Mouse (Mus musculus) MEL (cell line): ENCODE measurements around the gene Tcf7l2. TPM values are rescaled to one million over a fixed set of nuclear protein-coding genes. Genes with fewer than 3 reads are reported as not detected.
A peak's percentile ranks its signal among the peaks of the same experiment; 100 is the strongest.

Experiments
- DNase-seq: peaks from one replicate; pipeline ENCODE4 v3.0.0; 2011; ENCODE audit warnings: low read depth, low spot score
- H3K27ac ChIP-seq: 2 replicates; pipeline ENCODE4 v1.5.1; 2012; ENCODE audit warnings: low read depth, mild to moderate bottlenecking, control low read depth, low read length, moderate library complexity; ENCODE audit not compliant: control insufficient read depth
- H3K27me3 ChIP-seq, 2 experiments: fragments of 150-350 bp in 1 of 2; sonication (generic) in 1 of 2; 2 replicates each; pipeline ENCODE4 v1.6.1; 2012; ENCODE audit warnings: low read length in 2 of 2, mild to moderate bottlenecking in 2 of 2, improper control_type of control experiment in 1 of 2, moderate library complexity in 1 of 2; ENCODE audit not compliant: insufficient read depth in 2 of 2, control insufficient read depth in 1 of 2
- H3K36me3 ChIP-seq, 2 experiments: 2 replicates each; pipeline ENCODE4 v1.6.1; 2012 to 2014; ENCODE audit warnings: low read length in 2 of 2, improper control_type of control experiment in 1 of 2, inconsistent platforms in 1 of 2, mild to moderate bottlenecking in 1 of 2; ENCODE audit not compliant: insufficient read depth in 2 of 2, control insufficient read depth in 1 of 2
- H3K4me1 ChIP-seq, 2 experiments: fragments of 150-350 bp in 1 of 2; sonication (generic) in 1 of 2; 2 replicates each; pipeline ENCODE4 v1.6.1; 2012; ENCODE audit warnings: low read length in 2 of 2, improper control_type of control experiment in 1 of 2, mild to moderate bottlenecking in 1 of 2; ENCODE audit not compliant: insufficient read depth in 2 of 2, control insufficient read depth in 1 of 2
- H3K4me3 ChIP-seq, 2 experiments: fragments of 150-350 bp in 1 of 2; sonication (generic) in 1 of 2; 2 replicates each; pipeline ENCODE4 v1.5.1; 2012; ENCODE audit warnings: low read depth in 2 of 2, low read length in 2 of 2, mild to moderate bottlenecking in 2 of 2, moderate library complexity in 2 of 2, control low read depth in 1 of 2, improper control_type of control experiment in 1 of 2; ENCODE audit not compliant: control insufficient read depth in 1 of 2, insufficient read depth in 1 of 2
- H3K79me2 ChIP-seq: 2 replicates; pipeline ENCODE4 v1.6.1; 2012; ENCODE audit warnings: mild to moderate bottlenecking, low read length, moderate library complexity; ENCODE audit not compliant: control insufficient read depth, poor library complexity, insufficient read depth
- H3K9ac ChIP-seq: 2 replicates; pipeline ENCODE4 v1.6.1; 2012; ENCODE audit warnings: low read depth, mild to moderate bottlenecking, control low read depth, low read length, moderate library complexity; ENCODE audit not compliant: control insufficient read depth, poor library complexity, severe bottlenecking
- H3K9me3 ChIP-seq: fragments of 150-350 bp; sonication (generic); replicated peaks from 2 replicates; pipeline ENCODE4 v1.6.1; 2012; ENCODE audit warnings: mild to moderate bottlenecking, low read length, improper control_type of control experiment, moderate library complexity; ENCODE audit not compliant: insufficient read depth
- BHLHE40 ChIP-seq: IDR thresholded peaks from 2 replicates; pipeline ENCODE4 v1.6.1; 2012; ENCODE audit warnings: low read depth, mild to moderate bottlenecking, inconsistent platforms, low read length, improper control_type of control experiment, borderline replicate concordance
- CHD1 ChIP-seq: IDR thresholded peaks from 2 replicates; pipeline ENCODE4 v1.6.1; 2012; ENCODE audit warnings: low read depth, mild to moderate bottlenecking, inconsistent platforms, low read length, improper control_type of control experiment
- CHD2 ChIP-seq: IDR thresholded peaks from 2 replicates; pipeline ENCODE4 v1.6.1; 2011; ENCODE audit warnings: low read length, improper control_type of control experiment
- E2F4 ChIP-seq: IDR thresholded peaks from 2 replicates; pipeline ENCODE4 v1.6.1; 2011; ENCODE audit warnings: low read depth, low read length, improper control_type of control experiment, borderline replicate concordance
- ELF1 ChIP-seq: IDR thresholded peaks from 2 replicates; pipeline ENCODE4 v1.6.1; 2014; ENCODE audit warnings: low read depth, mild to moderate bottlenecking, inconsistent platforms, low read length, improper control_type of control experiment, moderate library complexity
- EP300 ChIP-seq, 2 experiments: IDR thresholded peaks; 2 replicates each; pipeline ENCODE4 v1.6.1; 2011; ENCODE audit warnings: improper control_type of control experiment in 2 of 2, low read length in 2 of 2, low read depth in 1 of 2, mild to moderate bottlenecking in 1 of 2
- ETS1 ChIP-seq: IDR thresholded peaks from 2 replicates; pipeline ENCODE4 v1.6.1; 2012; ENCODE audit warnings: low read depth, mild to moderate bottlenecking, inconsistent platforms, low read length, improper control_type of control experiment, moderate library complexity
- GABPA ChIP-seq: IDR thresholded peaks from 2 replicates; pipeline ENCODE4 v1.6.1; 2012; ENCODE audit warnings: low read depth, mild to moderate bottlenecking, inconsistent platforms, low read length, improper control_type of control experiment, moderate library complexity
- GATA1 ChIP-seq: IDR thresholded peaks from 2 replicates; pipeline ENCODE4 v1.6.1; 2011; ENCODE audit warnings: low read depth, low read length, improper control_type of control experiment
- KAT2A ChIP-seq: conservative IDR thresholded peaks from 2 replicates; pipeline ENCODE4 v1.6.1; 2012; ENCODE audit warnings: low read depth, low read length, improper control_type of control experiment, inconsistent platforms
- MAFK ChIP-seq: IDR thresholded peaks from 2 replicates; pipeline ENCODE4 v1.6.1; 2011; ENCODE audit warnings: low read depth, mild to moderate bottlenecking, low read length, improper control_type of control experiment, borderline replicate concordance
- MAX ChIP-seq: IDR thresholded peaks from 2 replicates; pipeline ENCODE4 v1.6.1; 2011; ENCODE audit warnings: low read length, improper control_type of control experiment
- MAZ ChIP-seq: IDR thresholded peaks from 2 replicates; pipeline ENCODE4 v1.6.1; 2012; ENCODE audit warnings: low read depth, mild to moderate bottlenecking, inconsistent platforms, low read length, improper control_type of control experiment
- MEF2A ChIP-seq: IDR thresholded peaks from 2 replicates; pipeline ENCODE4 v1.6.1; 2014; ENCODE audit warnings: low read depth, mild to moderate bottlenecking, inconsistent platforms, low read length, improper control_type of control experiment; ENCODE audit not compliant: poor library complexity, insufficient replicate concordance, severe bottlenecking; ENCODE audit errors: extremely low read depth
- MXI1 ChIP-seq: IDR thresholded peaks from 2 replicates; pipeline ENCODE4 v1.6.1; 2011; ENCODE audit warnings: mild to moderate bottlenecking, low read depth, low read length, improper control_type of control experiment
- MYB ChIP-seq: IDR thresholded peaks from 2 replicates; pipeline ENCODE4 v1.6.1; 2011; ENCODE audit warnings: mild to moderate bottlenecking, low read depth, low read length, improper control_type of control experiment
- NRF1 ChIP-seq: IDR thresholded peaks from 2 replicates; pipeline ENCODE4 v1.6.1; 2014; ENCODE audit warnings: low read depth, mild to moderate bottlenecking, inconsistent platforms, low read length, improper control_type of control experiment, moderate library complexity; ENCODE audit not compliant: poor library complexity, insufficient read depth, severe bottlenecking
- POLR2A ChIP-seq, 2 experiments: IDR thresholded peaks; 2 replicates each; pipeline ENCODE4 v1.6.1; 2011 to 2012; ENCODE audit warnings: low read length in 2 of 2, mild to moderate bottlenecking in 2 of 2, control low read depth in 1 of 2, improper control_type of control experiment in 1 of 2, low read depth in 1 of 2, moderate library complexity in 1 of 2; ENCODE audit not compliant: control insufficient read depth in 1 of 2, insufficient read depth in 1 of 2, poor library complexity in 1 of 2
- POLR2AphosphoS2 ChIP-seq: IDR thresholded peaks from 2 replicates; pipeline ENCODE4 v1.6.1; 2011; ENCODE audit warnings: low read length, improper control_type of control experiment
- POLR2AphosphoS5 ChIP-seq: IDR thresholded peaks from 2 replicates; pipeline ENCODE4 v1.6.1; 2012; ENCODE audit warnings: low read depth, borderline replicate concordance, mild to moderate bottlenecking, inconsistent platforms, low read length, moderate library complexity, mixed read lengths
- RAD21 ChIP-seq: IDR thresholded peaks from 2 replicates; pipeline ENCODE4 v1.6.1; 2011; ENCODE audit warnings: mild to moderate bottlenecking, low read depth, low read length, improper control_type of control experiment
- SIN3A ChIP-seq: IDR thresholded peaks from 2 replicates; pipeline ENCODE4 v1.6.1; 2012; ENCODE audit warnings: low read length, improper control_type of control experiment, inconsistent platforms
- TAL1 ChIP-seq: IDR thresholded peaks from 2 replicates; pipeline ENCODE4 v1.6.1; 2012; ENCODE audit warnings: mild to moderate bottlenecking, inconsistent platforms, low read length, moderate library complexity, mixed read lengths
- TCF12 ChIP-seq: IDR thresholded peaks from 2 replicates; pipeline ENCODE4 v1.6.1; 2014; ENCODE audit warnings: low read depth, mild to moderate bottlenecking, inconsistent platforms, low read length, improper control_type of control experiment, moderate library complexity
- UBTF ChIP-seq: IDR thresholded peaks from 2 replicates; pipeline ENCODE4 v1.6.1; 2012; ENCODE audit warnings: low read depth, mild to moderate bottlenecking, inconsistent platforms, low read length, improper control_type of control experiment, moderate library complexity, borderline replicate concordance; ENCODE audit not compliant: insufficient read depth
- USF1 ChIP-seq: IDR thresholded peaks from 2 replicates; pipeline ENCODE4 v1.6.1; 2014; ENCODE audit warnings: low read depth, mild to moderate bottlenecking, inconsistent platforms, low read length, improper control_type of control experiment, moderate library complexity
- ZC3H11A ChIP-seq: IDR thresholded peaks from 2 replicates; pipeline ENCODE4 v1.6.1; 2012; ENCODE audit warnings: low read depth, mild to moderate bottlenecking, inconsistent platforms, low read length, improper control_type of control experiment
- ZKSCAN1 ChIP-seq: IDR thresholded peaks from 2 replicates; pipeline ENCODE4 v1.6.1; 2012; ENCODE audit warnings: low read depth, mild to moderate bottlenecking, inconsistent platforms, low read length, improper control_type of control experiment, moderate library complexity
- ZMIZ1 ChIP-seq: IDR thresholded peaks from 2 replicates; pipeline ENCODE4 v1.6.1; 2012; ENCODE audit warnings: low read depth, mild to moderate bottlenecking, inconsistent platforms, low read length, improper control_type of control experiment, moderate library complexity
- ZNF384 ChIP-seq: IDR thresholded peaks from 2 replicates; pipeline ENCODE4 v1.6.1; 2012; ENCODE audit warnings: low read depth, mild to moderate bottlenecking, inconsistent platforms, low read length, improper control_type of control experiment
- polyA plus RNA-seq, 2 experiments: library from polyadenylated mRNA; stranded (reverse) in 1 of 2; unstranded in 1 of 2; fragments of >175 nt in 1 of 2; fragments of >200 nt in 1 of 2; gene quantifications; 2 replicates each; pipeline versions ENCODE4 v1.2.1 to v1.2.4; 2012; ENCODE audit warnings: low replicate concordance in 2 of 2, low read depth in 1 of 2; ENCODE audit not compliant: insufficient read length in 2 of 2, insufficient read depth in 1 of 2, missing spikeins in 1 of 2
- total RNA-seq: library from RNA; depleted of rRNA; stranded (reverse); fragments of 300-350 nt; gene quantifications from 2 replicates; pipeline ENCODE4 v1.2.3, GENCODE M21; 2012

The Tcf7l2 gene
- total and polyA plus RNA-seq, 3 experiments = 0.65 to 12.8 TPM; not detected in 1

DNA sequence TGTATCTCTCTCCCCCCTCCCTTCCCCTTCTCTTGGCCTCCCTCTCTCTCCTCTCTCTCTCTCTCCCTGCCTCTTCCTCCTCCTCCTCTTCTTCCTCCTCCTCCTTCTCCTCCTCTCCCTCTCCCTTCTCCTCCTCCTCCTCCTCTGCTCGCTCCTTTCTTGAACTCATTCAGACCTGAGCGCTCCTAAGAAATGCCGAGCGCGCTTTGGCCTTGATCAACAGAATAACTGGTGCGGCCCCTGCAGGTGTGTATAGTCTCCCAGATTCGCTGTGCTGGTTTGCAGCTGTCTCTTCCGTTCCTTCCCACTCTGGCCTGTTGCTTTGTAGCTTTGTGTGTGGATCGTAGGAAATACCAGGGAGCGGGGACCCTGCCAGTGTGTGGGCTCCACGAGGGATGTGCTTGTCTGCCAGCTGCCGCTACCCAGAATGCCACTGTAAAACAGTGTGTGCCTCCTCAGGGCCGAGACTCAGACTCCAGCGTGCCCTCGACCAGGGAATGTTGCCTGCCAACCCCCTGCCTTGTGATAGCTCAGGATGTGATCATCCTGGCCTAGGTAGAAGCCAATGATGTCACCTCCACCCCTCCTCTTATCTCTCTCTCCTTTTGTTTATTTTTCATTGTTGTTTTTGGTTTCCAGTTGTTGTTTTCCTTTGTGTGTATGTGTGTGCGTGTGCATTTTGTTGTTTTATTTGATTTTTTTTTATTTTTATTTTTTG lies 184.3 kb downstream of the Tcf7l2 start (continued):
- TF ChIP-seq POLR2AphosphoS2 (peak; percentile 38; the same call in 1 of the 2 replicates), ETS1 (peak; percentile 77), MAZ (peak; percentile 93), ZNF384 (peak; percentile 57)

DNA sequence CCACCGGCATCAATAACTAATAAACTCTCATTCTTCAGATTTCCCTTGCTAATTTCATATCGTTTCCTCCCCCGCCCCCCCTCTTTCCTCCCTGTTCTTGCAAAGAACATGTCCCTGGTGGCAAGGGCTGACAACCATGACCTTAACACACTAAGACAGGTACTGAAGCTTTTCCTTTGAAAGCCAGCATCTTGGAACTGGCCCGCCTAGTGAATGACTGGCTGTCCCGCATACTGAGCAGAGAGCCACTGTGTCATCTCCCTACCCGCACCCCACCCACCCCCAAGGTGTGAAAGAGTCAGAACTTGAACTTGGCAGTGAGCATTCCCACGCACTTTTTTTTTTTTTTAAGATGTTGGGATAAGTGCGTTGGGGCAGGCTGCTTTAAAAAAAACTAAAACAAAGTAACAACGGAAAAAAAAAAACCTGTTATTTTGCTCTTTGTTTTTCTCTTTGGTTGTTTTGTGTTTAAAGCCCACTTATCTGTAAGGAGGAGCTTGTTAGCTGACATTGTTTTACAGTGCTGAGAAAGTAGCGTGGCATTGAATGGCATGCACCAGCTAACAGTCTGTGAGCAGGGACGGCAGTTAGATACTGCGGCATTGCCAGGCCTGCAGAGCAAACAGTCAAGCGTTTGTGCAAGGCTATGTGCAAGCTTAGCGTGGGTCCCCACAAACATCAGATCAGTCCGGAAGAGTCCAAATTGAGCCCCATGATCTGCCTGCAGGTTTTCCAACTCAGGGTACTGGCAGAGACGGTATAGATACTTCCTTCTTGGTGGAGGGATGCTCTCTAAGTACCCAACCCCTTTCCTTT lies 185.4 kb downstream of the Tcf7l2 start:
- Histone ChIP-seq H3K4me1 (peaks cover 21 to 36% of the 10 kb centered on the region in 2 experiments), H3K4me3 (peak overlapping the region; percentile 66 to 72), H3K36me3 (peaks cover 0 to 25% of the 10 kb centered on the region in 2 experiments; a peak in 3 of 4 replicates), H3K27ac (peak overlapping the region; percentile 98), H3K9ac (peak overlapping the region; percentile 80), H3K79me2 (peaks cover 12% of the 10 kb centered on the region), H3K9me3 (no peaks in the 10 kb centered on the region), H3K27me3 (no peaks in the 10 kb centered on the region)
- peak; percentile 70 for DNase-seq
- TF ChIP-seq ELF1 = no peak
- 0 out of 2 replicates have a peak, but pooled peaks have one; percentile 34 for TF ChIP-seq MYB
- no peak for TF ChIP-seq GABPA
- no peak for TF ChIP-seq TAL1
- peak; percentile 23; the same call in 1 of the 2 replicates for TF ChIP-seq MAZ
- no peak for TF ChIP-seq MEF2A
- TF ChIP-seq KAT2A = no peak; the same call in 1 of the 2 replicates
- peak; percentile 33; the same call in 1 of the 2 replicates for TF ChIP-seq TCF12
- TF ChIP-seq ETS1 = peak; percentile 53; the same call in 1 of the 2 replicates
- TF ChIP-seq ZNF384 = peak; percentile 84
- 0 out of 2 replicates have a peak, but pooled peaks have one; percentile 2 for TF ChIP-seq NRF1
- TF ChIP-seq BHLHE40 = no peak
- no peak for TF ChIP-seq UBTF
- TF ChIP-seq POLR2AphosphoS5 = no peak
- no peak for TF ChIP-seq CHD2
- no peak for TF ChIP-seq RAD21
- peak; percentile 9 for TF ChIP-seq GATA1
- no peak for TF ChIP-seq MAFK
- TF ChIP-seq USF1 = no peak
- no peak; a peak in 1 of 4 replicates for TF ChIP-seq POLR2A (IDR thresholded peaks at IDR 0.05; ENCODE audit: control insufficient read depth in 1 of 2, insufficient read depth in 1 of 2, low read depth in 1 of 2, low read length in 2 of 2, poor library complexity in 1 of 2)
- no peak for TF ChIP-seq ZC3H11A
- no peak for TF ChIP-seq EP300 (IDR thresholded peaks at IDR 0.05; ENCODE audit: low read depth in 1 of 2, low read length in 2 of 2)
- TF ChIP-seq ZMIZ1 = 0 out of 2 replicates have a peak, but pooled peaks have one; percentile 53
- no peak for TF ChIP-seq E2F4
- no peak; the same call in 1 of the 2 replicates for TF ChIP-seq POLR2AphosphoS2
- peak; percentile 18; the same call in 1 of the 2 replicates for TF ChIP-seq ZKSCAN1
- TF ChIP-seq MXI1 = peak; percentile 39; the same call in 1 of the 2 replicates
- no peak; the same call in none of the 2 replicates for TF ChIP-seq CHD1
- TF ChIP-seq SIN3A = peak; percentile 43; the same call in 1 of the 2 replicates
- no peak for TF ChIP-seq MAX
